Mouse (Mus musculus) mature B cell (primary cell): ENCODE data around the gene Stx4a.
"Not testable (repeated sequence)": the region's sequence is repeated elsewhere in the genome, so short reads cannot be mapped to it uniquely, and the experiment has no call there.

ENCODE experiments used
- in situ Hi-C: fragments of 300-500 bp; cut with MboI; formaldehyde crosslinking; loops from 2 replicates; pipeline ENCODE4 v1.14.3; 2019

Gene Stx4a

GRCm38 (mm10) chr7:127869149-127869810 is 45.2 kb downstream of the Stx4a start:
- in situ Hi-C loops = no loop called here

GRCm38 (mm10) chr7:127870136-127870821 is 46.2 kb downstream of the Stx4a start:
- in situ Hi-C loops = no loop called here

GRCm38 (mm10) chr7:127874812-127875626 is 50.9 kb downstream of the Stx4a start:
- in situ Hi-C loops = no loop called here

- in situ Hi-C loops = no loop called here
Observed at GRCm38 (mm10) chr7:127875627-127876001, 51.5 kb downstream of the Stx4a start.

- in situ Hi-C loops = no loop called here
Observed at GRCm38 (mm10) chr7:127876041-127876466, 52.0 kb downstream of the Stx4a start, which contains the start of gene Zfp646. Gene Zfp646, plus strand, starts transcription at chr7:127876221.

GRCm38 (mm10) chr7:127876467-127877348 is 52.6 kb downstream of the Stx4a start, which contains the start of gene Zfp668:
Gene Zfp668, minus strand, starts transcription at chr7:127876828.
- in situ Hi-C loops = no loop called here

- in situ Hi-C loops = no loop called here
Observed at GRCm38 (mm10) chr7:127879301-127879700, 55.2 kb downstream of the Stx4a start.

GRCm38 (mm10) chr7:127880431-127880830 is 56.3 kb downstream of the Stx4a start:
- in situ Hi-C loops = no loop called here

- in situ Hi-C loops = no loop called here
Observed at GRCm38 (mm10) chr7:127885951-127886350, 61.9 kb downstream of the Stx4a start.

GRCm38 (mm10) chr7:127886551-127886950 is 62.5 kb downstream of the Stx4a start:
- in situ Hi-C loops = no loop called here

GRCm38 (mm10) chr7:127887191-127887590 is 63.1 kb downstream of the Stx4a start:
- in situ Hi-C loops = no loop called here

- in situ Hi-C loops = no loop called here
Observed at GRCm38 (mm10) chr7:127887781-127888180, 63.7 kb downstream of the Stx4a start.

- in situ Hi-C loops = no loop called here
Observed at GRCm38 (mm10) chr7:127888821-127889220, 64.7 kb downstream of the Stx4a start.

GRCm38 (mm10) chr7:127890798-127891197 is 66.7 kb downstream of the Stx4a start, which contains the start of gene Prss53:
Gene Prss53, minus strand, starts transcription at chr7:127890970.
- in situ Hi-C loops = no loop called here

- in situ Hi-C loops = no loop called here
Observed at GRCm38 (mm10) chr7:127894480-127894879, 70.4 kb downstream of the Stx4a start.

- in situ Hi-C loops = no loop called here
Observed at GRCm38 (mm10) chr7:127895442-127895841, 71.3 kb downstream of the Stx4a start, which contains the start of the genes Gm21974 and Vkorc1. Gene Gm21974, minus strand, starts transcription at chr7:127895454. Gene Vkorc1, minus strand, starts transcription at chr7:127895617.

GRCm38 (mm10) chr7:127895891-127896290 is 71.8 kb downstream of the Stx4a start:
- in situ Hi-C loops = not testable (repeated sequence)

GRCm38 (mm10) chr7:127896384-127896783 is 72.3 kb downstream of the Stx4a start:
- in situ Hi-C loops = no loop called here

- in situ Hi-C loops = no loop called here
Observed at GRCm38 (mm10) chr7:127897542-127897941, 73.4 kb downstream of the Stx4a start.

- in situ Hi-C loops = no loop called here
Observed at GRCm38 (mm10) chr7:127898179-127898956, 74.3 kb downstream of the Stx4a start.
